Mouse (Mus musculus): ENCODE measurements around the gene Sae1.
A peak's percentile ranks its signal among the peaks of the same experiment; 100 is the strongest.
"Not testable (repeated sequence)": the region's sequence is repeated elsewhere in the genome, so short reads cannot be mapped to it uniquely, and the experiment has no call there.

The Sae1 gene

GRCm38 (mm10) chr7:16310521-16311452, 76.8 kb downstream of the Sae1 start:
- DNase-seq (ENCODE audit: extremely low spot score, low spot score) = peak; percentile 52

GRCm38 (mm10) chr7:16310020-16310520, 77.5 kb downstream of the Sae1 start:
- peak; percentile 84 for DNase-seq (ENCODE audit: extremely low spot score, low spot score)

DNA sequence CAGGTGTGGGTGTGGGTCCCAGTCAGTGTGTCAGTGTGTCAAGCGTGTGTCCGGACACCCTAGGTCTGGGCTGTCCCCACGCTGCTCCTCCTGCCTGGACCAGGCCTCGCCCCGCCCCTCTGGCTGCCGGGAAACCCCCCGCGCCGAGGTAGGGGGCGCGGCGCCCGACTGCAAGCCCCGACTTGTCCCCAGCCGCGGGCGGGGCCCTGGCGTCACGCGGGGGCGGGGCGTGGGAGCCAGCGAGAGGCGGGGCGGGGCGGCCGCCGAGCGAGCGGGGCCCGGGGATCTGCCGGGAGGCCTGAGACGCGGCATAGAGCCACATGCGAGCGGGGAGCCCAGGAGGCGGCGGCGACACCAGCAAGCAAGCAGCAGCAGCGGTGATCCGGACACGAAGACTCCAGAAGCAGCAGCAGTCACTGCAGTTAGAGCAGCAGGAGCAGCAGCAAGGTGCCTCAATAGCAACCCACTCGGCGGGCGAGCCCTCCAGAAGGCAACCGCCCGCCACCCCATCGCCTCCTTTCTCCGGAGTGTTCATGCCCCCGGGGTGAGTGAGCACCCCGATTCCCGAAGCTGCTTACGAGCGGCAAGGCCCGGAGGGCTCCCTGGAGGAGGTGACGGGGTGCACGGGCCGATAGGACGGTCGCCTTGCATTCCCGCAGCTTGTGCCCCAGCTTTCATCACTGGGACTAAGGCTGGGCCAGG, 78.1 kb downstream of the Sae1 start:
- DNase-seq (ENCODE audit: extremely low spot score, low spot score) = peak; percentile 71

DNA sequence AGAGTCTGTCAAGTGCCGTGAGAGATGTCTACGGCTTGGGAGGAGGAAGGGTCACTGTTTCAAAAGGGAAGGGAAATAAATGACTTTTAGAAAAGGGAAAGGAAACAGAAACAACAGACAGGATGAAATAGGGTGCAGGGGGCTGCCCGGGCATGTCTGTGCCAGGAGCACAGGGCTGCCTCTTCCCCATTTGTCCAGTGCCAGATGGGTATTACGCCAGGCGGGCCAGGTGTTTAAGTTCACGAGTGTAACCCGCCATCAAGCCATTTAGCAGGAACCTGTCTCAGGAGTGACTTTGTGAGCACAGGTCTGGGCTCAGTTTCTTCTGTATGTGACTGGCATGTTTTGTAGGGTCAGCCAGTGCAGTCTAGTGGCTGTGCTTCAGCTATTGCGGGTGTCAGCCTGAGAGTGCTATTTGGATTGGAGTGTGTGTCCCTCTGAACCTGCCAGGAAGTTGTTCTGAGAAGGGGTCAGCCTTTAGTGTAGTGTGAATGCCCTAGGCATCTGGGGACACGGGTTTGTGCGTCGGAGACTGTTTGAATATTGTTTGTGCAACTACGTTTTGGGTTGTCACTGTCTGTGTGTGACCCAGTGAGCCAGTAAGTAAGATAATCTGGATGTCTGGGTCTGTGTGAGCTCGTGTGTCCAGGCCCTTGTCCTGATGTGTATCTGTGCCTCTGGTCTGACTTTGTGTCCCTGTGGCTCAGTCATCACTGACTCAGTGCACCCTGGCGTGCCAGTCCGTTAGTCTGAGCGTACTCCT, 78.9 kb downstream of the Sae1 start:
- DNase-seq (ENCODE audit: extremely low spot score, low spot score) = no peak

DNA sequence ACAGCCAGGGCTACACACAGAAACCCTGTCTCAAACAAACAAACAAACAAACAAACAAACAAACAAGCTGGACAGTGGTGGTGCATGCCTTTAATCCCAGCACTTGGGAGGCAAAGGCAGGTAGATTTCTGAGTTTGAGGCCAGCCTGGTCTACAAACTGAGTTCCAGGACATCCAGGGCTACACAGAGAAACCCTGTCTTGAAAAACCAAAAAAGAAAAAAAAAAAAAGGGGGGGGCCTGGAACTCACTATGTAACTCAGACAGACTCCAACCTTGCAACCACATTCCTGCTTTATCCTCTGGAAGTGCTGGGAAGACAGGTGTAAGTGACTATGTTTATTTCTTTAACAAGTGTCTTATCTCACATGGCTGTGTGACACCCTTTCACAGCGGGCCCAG, 79.5 kb downstream of the Sae1 start, which contains the start of gene Bbc3:
Gene Bbc3, plus strand, starts transcription at position 301 of the 400 bp plus-strand sequence.
- DNase-seq (ENCODE audit: extremely low spot score, low spot score) = not testable (repeated sequence)

GRCm38 (mm10) chr7:16307141-16307540, 80.5 kb downstream of the Sae1 start:
- not testable (repeated sequence) for DNase-seq (ENCODE audit: extremely low spot score, low spot score)

DNA sequence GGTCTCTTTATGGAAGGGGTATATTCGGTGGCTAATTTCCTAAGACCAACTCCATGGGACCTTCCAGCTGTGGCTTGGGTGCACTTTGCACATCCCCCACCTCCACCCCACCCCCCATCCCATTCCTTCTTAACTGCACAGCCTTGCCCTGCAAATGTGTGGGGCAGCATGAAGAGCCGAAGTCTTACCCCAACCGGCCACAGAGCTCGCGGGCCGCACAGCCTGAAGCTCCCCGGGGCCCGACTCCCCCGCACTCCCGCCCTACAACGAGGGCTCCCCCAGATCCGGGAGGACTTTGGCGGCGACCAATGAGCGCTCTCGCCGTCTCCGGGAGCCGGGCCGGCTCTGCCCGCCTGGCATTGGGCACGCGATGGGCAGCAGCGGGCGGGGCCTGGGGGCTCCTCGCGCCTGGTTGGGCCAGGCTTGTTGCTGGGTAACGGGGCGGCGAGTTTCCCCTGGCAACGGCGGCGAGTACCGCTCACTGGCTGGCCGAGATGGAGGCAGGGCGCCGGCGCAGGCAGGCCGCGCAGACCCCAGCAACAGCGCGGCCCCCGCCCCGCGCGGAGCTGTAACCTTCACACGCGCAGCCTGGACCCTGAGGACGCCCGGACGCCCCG, 88.1 kb downstream of the Sae1 start:
- DNase-seq (ENCODE audit: extremely low spot score, low spot score) = peak; percentile 92

- no peak for DNase-seq (ENCODE audit: extremely low spot score, low spot score)
These were observed 88.7 kb downstream of the Sae1 start for GRCm38 (mm10) chr7:16298927-16299326.

DNA sequence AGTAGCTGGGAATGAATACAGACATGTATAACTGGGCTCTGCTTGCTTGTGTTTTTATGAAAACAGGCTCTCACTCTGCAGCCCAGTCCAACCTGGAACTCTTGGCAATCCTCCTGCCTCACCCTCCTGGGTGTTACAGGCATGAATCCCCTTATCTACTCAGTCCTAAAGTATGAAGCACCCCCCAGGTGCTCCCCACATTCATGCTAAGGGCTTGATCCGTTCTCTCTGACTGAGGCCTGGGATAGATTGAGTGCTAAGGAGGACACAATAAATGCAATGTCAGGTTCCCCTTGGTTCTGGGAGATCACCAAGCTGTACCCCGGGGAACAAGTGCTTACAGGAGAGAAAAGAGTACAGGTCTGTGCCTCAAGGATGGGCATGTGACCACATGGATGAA, 90.0 kb downstream of the Sae1 start:
- no peak for DNase-seq (ENCODE audit: extremely low spot score, low spot score)

DNA sequence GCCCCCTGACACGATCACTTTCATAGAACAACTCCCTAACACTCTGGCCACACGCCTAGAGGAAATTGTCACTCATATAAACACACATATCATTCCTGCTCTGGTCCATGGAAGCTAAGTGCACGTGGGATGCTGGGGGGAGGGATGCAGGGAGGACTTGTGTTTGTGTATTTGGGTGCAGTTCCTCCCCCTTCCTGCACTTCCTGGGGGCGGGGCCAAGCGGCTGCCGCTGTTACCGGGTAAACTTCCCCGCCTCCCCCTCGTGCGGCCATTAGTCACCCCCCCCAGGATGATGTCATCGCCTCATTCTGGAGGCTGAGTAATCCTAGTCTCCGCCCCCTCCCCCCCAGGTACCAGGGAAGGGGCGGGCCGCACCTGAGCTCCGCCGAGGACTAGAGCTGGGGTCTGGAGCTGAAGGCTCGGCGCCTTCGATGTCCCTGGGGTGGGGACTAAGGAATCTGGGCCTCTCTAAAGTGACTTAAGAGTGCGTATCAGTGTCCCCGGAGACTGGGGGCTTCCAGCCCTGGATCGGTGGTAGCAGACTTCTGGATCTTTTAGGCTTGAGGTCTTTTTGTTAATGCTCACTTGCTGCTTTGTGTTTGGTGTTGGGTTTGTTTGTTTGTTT, 90.7 kb downstream of the Sae1 start:
- DNase-seq (ENCODE audit: extremely low spot score, low spot score) = peak; percentile 77

GRCm38 (mm10) chr7:16296146-16296545, 91.5 kb downstream of the Sae1 start:
- DNase-seq (ENCODE audit: extremely low spot score, low spot score) = no peak

DNA sequence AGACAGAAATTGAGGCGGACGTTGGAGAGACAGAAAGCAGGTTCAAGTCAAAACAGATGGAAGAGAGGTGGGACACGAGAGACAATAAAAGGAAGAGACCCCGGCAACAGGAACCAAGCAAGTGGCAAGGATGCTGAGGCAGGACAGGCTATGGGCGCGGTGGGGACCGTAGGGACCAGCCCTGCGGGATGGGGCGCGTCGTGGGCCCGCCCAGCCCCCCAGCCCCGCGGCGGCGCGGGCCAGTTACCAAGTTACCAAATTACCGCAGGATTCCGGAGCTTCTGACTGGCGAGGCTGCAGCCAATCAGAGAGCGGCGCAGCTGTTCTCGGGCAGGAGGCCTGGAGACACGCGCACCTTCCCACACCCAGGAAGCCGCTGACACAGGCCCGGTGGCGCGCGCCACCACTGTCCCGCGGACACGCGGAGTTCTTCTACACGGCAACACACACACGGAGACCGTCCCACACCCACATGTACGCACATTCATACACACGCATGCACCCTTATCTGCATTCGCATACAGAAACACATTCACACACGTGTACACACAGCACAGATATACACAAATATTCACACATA, 92.2 kb downstream of the Sae1 start:
- DNase-seq (ENCODE audit: extremely low spot score, low spot score) = peak; percentile 73

- peak; percentile 98 for DNase-seq (ENCODE audit: extremely low spot score, low spot score)
These were observed 92.8 kb downstream of the Sae1 start for GRCm38 (mm10) chr7:16294837-16295236.

DNA sequence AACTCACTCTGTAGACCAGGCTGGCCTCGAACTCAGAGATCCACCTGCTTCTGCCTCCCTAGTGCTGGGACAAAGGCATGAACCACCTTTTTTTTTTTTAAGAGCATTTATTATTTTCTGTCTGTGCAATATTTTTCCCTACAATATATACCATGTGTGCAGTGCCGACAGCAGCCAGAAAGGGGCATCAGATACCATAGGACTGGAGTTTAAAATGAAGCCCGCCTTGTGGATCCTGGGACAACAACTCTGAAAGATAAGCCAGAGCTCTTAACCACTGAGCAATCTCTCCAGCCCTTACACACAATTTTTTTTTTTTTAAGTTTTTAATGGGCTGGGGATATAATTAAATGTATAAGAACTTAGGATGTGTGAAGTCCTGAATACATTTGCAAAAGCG, 93.3 kb downstream of the Sae1 start:
- no peak for DNase-seq (ENCODE audit: extremely low spot score, low spot score)

DNA sequence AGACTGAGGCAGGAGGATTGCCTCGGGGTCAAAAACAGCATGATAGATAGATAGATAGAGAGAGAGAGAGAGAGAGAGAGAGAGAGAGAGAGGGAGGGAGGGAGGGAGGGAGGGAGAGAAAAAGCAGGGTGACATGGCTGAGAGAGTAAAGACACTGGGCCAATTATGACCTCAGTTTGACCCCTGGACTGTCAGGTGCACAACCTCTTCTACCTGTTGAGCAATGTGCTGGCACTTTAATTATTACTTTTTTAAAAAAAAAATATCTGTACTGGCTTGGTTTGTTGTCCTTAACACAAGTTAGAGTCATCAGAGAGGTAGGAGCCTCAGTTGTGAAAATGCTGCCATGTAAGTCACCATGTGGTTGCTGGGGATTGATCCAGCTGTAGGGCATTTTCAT, 99.8 kb downstream of the Sae1 start:
- DNase-seq (ENCODE audit: extremely low spot score, low spot score) = no peak

- DNase-seq (ENCODE audit: extremely low spot score, low spot score) = no peak
These were observed 100.6 kb downstream of the Sae1 start for GRCm38 (mm10) chr7:16287016-16287415.

- DNase-seq (ENCODE audit: extremely low spot score, low spot score) = peak; percentile 99
These were observed 101.3 kb downstream of the Sae1 start, which contains the start of gene Ccdc9 for GRCm38 (mm10) chr7:16286026-16286961. Ccdc9 (minus strand) TSS chr7:16286795.

GRCm38 (mm10) chr7:16285450-16286025, 102.1 kb downstream of the Sae1 start:
- no peak for DNase-seq (ENCODE audit: extremely low spot score, low spot score)

- DNase-seq (ENCODE audit: extremely low spot score, low spot score) = no peak
These were observed 102.7 kb downstream of the Sae1 start for GRCm38 (mm10) chr7:16284904-16285303.

All from neural tube, embryonic 10.5 days (tissue).